Mouse (Mus musculus): ENCODE measurements around the gene Mcu.

The Mcu gene

GRCm38 (mm10) chr10:59419516-59419915 lies 197.0 kb downstream of the Mcu start:
- DNase-seq, result no peak

GRCm38 (mm10) chr10:59416623-59417022 lies 199.9 kb downstream of the Mcu start:
- no peak for DNase-seq

GRCm38 (mm10) chr10:59413711-59414110 lies 202.8 kb downstream of the Mcu start:
- DNase-seq, result no peak

DNA sequence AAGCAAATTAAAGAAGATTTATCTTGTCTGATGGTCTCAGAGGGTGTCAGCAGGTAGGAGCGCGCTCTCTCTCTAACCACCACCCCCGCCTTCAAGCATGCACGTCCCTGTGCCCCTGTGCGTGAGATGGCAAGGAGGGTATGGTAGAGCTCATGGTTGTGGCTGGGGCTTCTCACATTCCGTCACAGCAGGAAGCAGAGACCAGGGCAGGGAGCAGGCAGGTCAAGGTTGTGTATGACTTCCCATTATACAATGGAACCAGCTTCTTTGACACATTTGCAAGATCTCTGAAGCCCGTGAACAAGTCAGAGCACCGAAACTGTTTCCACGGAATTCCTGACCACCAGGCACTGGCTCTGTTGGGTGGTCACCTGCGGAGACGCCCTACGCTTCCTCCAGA lies 206.2 kb downstream of the Mcu start:
- no peak for DNase-seq

- no peak for DNase-seq
These were observed 208.0 kb downstream of the Mcu start for GRCm38 (mm10) chr10:59408499-59408898.

GRCm38 (mm10) chr10:59403793-59404149 lies 212.7 kb downstream of the Mcu start:
- DNase-seq, result no peak

GRCm38 (mm10) chr10:59402899-59403792 lies 213.3 kb downstream of the Mcu start, which contains the start of gene Pla2g12b:
Gene Pla2g12b, plus strand, starts transcription at chr10:59403660.
- no peak for DNase-seq
